Mouse (Mus musculus) C2C12 (cell line): ENCODE measurements around the gene Mrps22.

Source experiments
- CEBPB ChIP-seq: IDR thresholded peaks from one replicate; pipeline ENCODE4 v1.6.1; 2011; ENCODE audit warnings: low read depth, mild to moderate bottlenecking, control low read depth, moderate library complexity
- CTCF ChIP-seq: IDR thresholded peaks from one replicate; pipeline ENCODE4 v1.5.1; 2011; ENCODE audit not compliant: control insufficient read depth, insufficient read depth, insufficient read length
- FOSL1 ChIP-seq: IDR thresholded peaks from one replicate; pipeline ENCODE4 v1.8.0; 2011; ENCODE audit warnings: mild to moderate bottlenecking, low read length; ENCODE audit not compliant: poor library complexity, insufficient read depth, severe bottlenecking
- MAX ChIP-seq: IDR thresholded peaks from one replicate; pipeline ENCODE4 v1.6.1; 2011; ENCODE audit warnings: mild to moderate bottlenecking, control low read depth
- MYOD1 ChIP-seq: IDR thresholded peaks from one replicate; pipeline ENCODE4 v1.6.1; 2011; ENCODE audit warnings: low read depth; ENCODE audit not compliant: control insufficient read depth, insufficient read length
- MYOG ChIP-seq: IDR thresholded peaks from one replicate; pipeline ENCODE4 v1.6.1; 2011; ENCODE audit not compliant: control insufficient read depth, insufficient read length; ENCODE audit errors: extremely low read depth
- USF1 ChIP-seq: IDR thresholded peaks from one replicate; pipeline ENCODE4 v1.6.1; 2011; ENCODE audit warnings: low read depth, mild to moderate bottlenecking, control low read depth, moderate library complexity

DNA sequence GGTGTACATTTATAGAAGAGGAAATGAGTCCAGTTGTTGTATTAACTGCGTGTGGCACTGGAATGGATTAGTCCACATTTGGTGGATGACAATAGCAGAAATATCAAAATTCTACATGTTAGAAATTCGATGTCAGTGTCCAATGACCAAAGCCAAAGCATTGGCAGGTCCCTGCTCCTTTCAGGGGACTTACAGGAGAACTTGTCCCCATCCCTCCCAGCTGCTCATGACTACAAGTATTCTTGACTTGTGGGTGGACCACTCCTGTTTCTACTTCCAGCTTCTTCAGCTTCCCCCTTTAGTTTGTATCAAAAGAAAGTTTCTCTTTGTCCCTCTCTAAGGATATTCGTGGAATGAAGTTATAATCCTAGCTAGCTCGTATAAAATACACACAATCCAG, 3.4 kb upstream of the Mrps22 start:
- TF ChIP-seq MYOG (no peak), CTCF (no peak), CEBPB (no peak), MYOD1 (no peak), MAX (no peak), USF1 (no peak), FOSL1 (no peak)
